Mouse (Mus musculus): ENCODE results near the gene Prcd. TPM values are rescaled to one million over a fixed set of nuclear protein-coding genes. Genes with fewer than 3 reads are reported as not detected.
"Not testable (repeated sequence)": the region's sequence is repeated elsewhere in the genome, so short reads cannot be mapped to it uniquely, and the experiment has no call there.

Prcd gene
- polyA plus RNA-seq, 1 experiment from 2014 or later = 0.77 TPM

DNA sequence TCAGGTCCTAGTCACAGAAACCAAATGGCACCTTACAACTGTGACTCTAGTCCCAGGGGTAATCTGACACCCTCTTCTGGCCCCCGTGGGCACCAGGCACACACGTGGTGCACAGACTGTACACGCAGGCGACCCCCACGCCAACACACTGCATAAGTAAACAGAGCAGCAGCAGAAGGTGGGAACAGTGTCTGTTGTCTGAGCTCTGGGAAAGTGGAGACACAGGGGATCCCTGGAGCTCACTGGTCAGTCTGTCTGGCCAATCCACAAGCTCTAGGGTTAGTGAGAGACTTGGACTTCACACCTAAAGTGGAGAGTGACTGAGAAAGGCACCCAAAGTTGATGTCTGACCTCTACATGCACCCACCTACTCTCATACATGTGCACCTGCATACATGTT, 16.0 kb downstream of the Prcd start:
- peaks cover 59% of the 10 kb centered on the region for H3K4me1 ChIP-seq
- H3K36me3 ChIP-seq = peaks cover 19% of the 10 kb centered on the region
- H3K27me3 ChIP-seq (ENCODE audit: low read depth, poor library complexity, severe bottlenecking) = peaks cover 8% of the 10 kb centered on the region; the same call in 1 of the 2 replicates
- no peaks in the 10 kb centered on the region for H3K9me3 ChIP-seq (replicated peaks)
- no peak for DNase-seq (ENCODE audit: low spot score)
- WGBS = 52% methylated on average over 5 of the region's 5 CpGs
- H3K27ac ChIP-seq (replicated peaks) = no peak overlapping the region
- no peak overlapping the region for H3K4me3 ChIP-seq

DNA sequence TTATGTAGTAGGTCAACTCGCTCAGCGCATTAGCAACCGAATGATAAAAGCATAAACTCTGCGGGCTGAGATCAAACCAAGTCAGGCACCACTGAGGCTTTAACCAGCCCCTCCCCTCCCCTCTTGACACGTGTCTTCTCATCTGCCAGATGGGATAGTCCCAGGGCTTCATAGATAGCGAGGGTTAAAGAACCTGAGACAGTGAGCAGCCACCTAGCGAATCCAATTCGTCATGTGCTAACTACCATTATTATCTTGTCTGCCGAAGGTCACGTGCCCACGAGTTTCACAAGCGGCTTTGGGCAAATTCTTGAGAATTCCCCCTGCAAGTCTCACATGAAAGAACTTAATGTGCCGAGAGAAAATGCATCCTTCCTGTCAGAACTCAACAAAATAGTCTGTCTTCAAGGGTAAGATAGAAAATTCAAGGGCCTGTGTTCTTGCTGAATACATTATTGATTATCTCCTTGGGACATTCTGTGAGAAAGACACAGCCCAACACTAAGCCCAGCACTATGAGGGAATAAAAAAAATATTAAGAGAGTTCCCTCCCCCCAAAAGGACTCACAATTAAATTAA, 16.5 kb downstream of the Prcd start:
- Histone ChIP-seq H3K4me1 (peaks cover 55% of the 10 kb centered on the region), H3K27ac (replicated peaks) (no peak overlapping the region), H3K9me3 (replicated peaks) (no peaks in the 10 kb centered on the region), H3K36me3 (peaks cover 24% of the 10 kb centered on the region), H3K27me3 (ENCODE audit: low read depth, poor library complexity, severe bottlenecking) (peaks cover 8% of the 10 kb centered on the region; the same call in 1 of the 2 replicates), H3K4me3 (no peak overlapping the region)
- no peak for DNase-seq (ENCODE audit: low spot score)
- 74% methylated on average over 13 of the region's 13 CpGs for WGBS

DNA sequence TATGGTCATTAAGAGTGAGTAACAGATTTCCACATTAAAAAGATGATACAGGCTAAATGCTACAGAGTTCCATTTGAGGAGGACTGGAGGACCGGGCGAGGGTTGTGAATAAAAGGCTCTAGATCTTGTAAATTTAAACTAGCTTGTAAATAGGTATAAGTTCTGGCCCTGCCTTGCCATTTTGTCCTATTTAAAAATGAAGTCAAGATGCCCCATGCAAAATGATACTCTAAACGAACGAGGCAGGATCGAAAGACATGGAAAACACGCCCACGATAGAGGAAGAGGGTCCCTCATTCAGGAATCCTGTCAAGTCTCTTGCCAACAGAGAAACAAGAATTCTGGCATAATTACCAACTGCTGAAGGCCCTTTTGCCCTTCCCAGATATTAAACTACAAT, 17.1 kb downstream of the Prcd start:
- DNase-seq (ENCODE audit: low spot score) = no peak
- H3K36me3 ChIP-seq = peaks cover 29% of the 10 kb centered on the region
- H3K4me3 ChIP-seq = 0 out of 2 replicates have a peak overlapping the region, but pooled peaks have one; percentile 79
- WGBS = 87% methylated on average over 7 of the region's 7 CpGs
- H3K27me3 ChIP-seq (ENCODE audit: low read depth, poor library complexity, severe bottlenecking) = peaks cover 8% of the 10 kb centered on the region; the same call in 1 of the 2 replicates
- peaks cover 50% of the 10 kb centered on the region for H3K4me1 ChIP-seq
- no peaks in the 10 kb centered on the region for H3K9me3 ChIP-seq (replicated peaks)
- no peak overlapping the region for H3K27ac ChIP-seq (replicated peaks)

DNA sequence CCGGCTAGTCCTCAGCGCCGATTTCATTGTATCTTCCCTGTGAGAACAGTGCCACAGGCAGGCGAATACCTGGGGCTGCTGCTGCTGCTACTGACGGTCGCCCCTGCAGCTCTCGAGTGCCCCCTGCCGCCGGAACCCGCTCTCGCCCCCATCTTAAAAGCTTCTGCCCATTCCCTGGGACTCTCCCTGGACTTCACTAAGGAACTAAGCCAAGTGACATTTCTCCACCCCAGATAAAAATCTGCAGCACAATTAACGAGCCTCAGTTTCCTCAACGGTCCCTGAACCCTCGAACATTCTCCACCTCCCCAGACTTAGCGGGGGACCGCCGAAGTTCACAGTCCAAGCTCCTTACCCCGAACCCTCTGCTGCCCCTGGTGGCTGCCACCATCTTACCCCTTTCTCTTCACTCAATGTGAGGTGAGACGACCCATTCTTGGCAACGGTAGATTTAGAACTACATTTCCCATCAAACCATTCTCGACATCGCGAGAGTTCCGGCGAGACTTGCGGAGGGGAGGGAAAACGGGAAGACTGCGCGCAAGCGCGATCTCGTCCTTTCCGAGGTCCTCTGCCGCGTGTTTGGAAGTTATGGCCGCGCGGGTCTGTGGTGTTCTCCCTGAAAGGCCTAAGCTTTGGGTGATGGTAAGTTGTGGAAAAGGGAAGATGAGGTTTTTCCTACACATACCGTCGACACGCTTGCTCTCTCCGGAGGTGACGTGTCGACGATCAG, 17.9 kb downstream of the Prcd start:
- 2% methylated on average over 45 of the region's 45 CpGs for WGBS
- Histone ChIP-seq H3K36me3 (peaks cover 38% of the 10 kb centered on the region), H3K27me3 (ENCODE audit: low read depth, poor library complexity, severe bottlenecking) (peaks cover 8% of the 10 kb centered on the region; the same call in 1 of the 2 replicates), H3K27ac (replicated peaks) (peak overlapping the region; percentile 95), H3K4me1 (peaks cover 47% of the 10 kb centered on the region), H3K4me3 (peak overlapping the region; percentile 79), H3K9me3 (replicated peaks) (no peaks in the 10 kb centered on the region)
- DNase-seq (ENCODE audit: low spot score) = peak; percentile 96

DNA sequence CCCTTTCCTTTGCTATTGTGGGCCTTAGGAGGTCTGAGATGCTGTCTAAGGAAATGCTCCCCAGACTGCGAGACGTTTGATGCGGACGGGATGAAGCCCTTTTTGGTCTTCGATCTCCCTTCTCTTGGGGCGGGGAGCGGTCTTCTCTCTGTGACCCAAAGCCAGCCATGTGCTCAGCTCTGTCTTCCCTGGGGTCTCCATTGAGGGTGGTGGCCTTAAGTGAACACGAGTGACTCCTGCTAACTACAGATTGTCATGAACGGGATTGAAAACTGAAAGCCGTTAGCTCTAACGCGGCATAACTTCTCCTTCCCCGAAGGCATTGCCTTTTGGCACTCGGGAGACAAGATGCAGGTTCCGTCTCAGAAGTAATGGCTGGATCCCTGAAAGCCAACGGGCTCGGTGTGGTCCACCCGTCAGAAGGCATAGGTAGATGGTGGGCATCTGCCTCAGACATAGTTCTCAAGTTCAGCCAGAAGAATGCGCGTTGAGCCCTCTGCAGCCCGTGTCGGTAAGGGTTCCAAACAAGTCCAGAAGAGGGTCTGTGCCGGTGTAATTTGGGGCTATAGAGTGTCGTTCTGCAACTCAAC, 18.6 kb downstream of the Prcd start:
- Histone ChIP-seq H3K36me3 (peaks cover 45% of the 10 kb centered on the region), H3K4me3 (peak overlapping the region; percentile 79), H3K9me3 (replicated peaks) (no peaks in the 10 kb centered on the region), H3K27ac (replicated peaks) (peak overlapping the region; percentile 95), H3K27me3 (ENCODE audit: low read depth, poor library complexity, severe bottlenecking) (peaks cover 8% of the 10 kb centered on the region; the same call in 1 of the 2 replicates), H3K4me1 (peaks cover 47% of the 10 kb centered on the region)
- under 1% methylated on average over 24 of the region's 24 CpGs for WGBS
- no peak for DNase-seq (ENCODE audit: low spot score)

DNA sequence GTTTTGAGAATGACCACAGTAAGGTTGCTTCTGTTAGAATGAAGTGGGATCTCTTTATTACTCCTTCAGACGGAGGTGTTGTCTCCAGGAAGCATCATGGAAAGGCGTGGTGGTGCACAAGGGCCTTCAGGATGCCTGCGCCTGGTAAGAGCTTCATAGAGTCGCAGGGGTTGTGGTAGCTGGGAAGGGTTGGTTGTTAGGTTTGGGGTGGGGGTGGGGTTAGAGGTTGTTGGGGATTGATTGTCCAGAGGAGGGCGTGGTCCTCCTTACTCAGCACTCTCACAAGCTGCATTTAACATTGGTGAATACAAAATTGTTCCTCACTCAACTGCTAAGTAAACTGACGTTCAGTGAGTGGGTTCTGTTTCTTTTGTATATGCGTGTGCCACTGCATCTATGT, 19.3 kb downstream of the Prcd start:
- Histone ChIP-seq H3K27ac (replicated peaks) (peak overlapping the region; percentile 95), H3K36me3 (peaks cover 52% of the 10 kb centered on the region)

DNA sequence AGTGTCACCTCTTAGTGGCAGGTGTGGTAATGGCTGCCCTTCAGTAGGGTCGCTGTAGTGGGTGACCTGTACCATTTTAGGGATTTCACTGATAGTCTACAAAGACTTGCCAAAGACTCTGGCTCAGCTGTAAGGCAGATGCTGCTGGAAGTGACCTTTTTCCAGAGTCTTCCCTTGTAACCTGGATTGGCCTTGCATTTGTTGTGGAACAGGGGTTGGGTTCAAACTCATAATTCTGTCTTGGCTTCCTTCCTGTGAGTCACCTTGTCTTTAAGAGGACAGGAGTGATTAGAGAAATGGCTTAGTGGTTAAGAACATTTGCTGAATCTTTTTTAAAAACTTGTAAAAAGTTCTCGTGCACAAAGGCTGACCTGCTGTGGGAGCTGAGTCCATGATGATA, 20.1 kb downstream of the Prcd start:
- H3K4me3 ChIP-seq = peak overlapping the region; percentile 79; the same call in 1 of the 2 replicates
- peaks cover 46% of the 10 kb centered on the region for H3K4me1 ChIP-seq
- WGBS = 84% methylated on average over 2 of the region's 2 CpGs
- H3K27me3 ChIP-seq (ENCODE audit: low read depth, poor library complexity, severe bottlenecking) = peaks cover 8% of the 10 kb centered on the region; the same call in 1 of the 2 replicates
- no peaks in the 10 kb centered on the region for H3K9me3 ChIP-seq (replicated peaks)
- H3K36me3 ChIP-seq = peaks cover 60% of the 10 kb centered on the region
- no peak for DNase-seq (ENCODE audit: low spot score)
- no peak overlapping the region for H3K27ac ChIP-seq (replicated peaks)

More for the DNA sequence above, 19.3 kb downstream of the Prcd start:
- H3K9me3 ChIP-seq (replicated peaks) = no peaks in the 10 kb centered on the region
- peaks cover 8% of the 10 kb centered on the region; the same call in 1 of the 2 replicates for H3K27me3 ChIP-seq (ENCODE audit: low read depth, poor library complexity, severe bottlenecking)
- DNase-seq (ENCODE audit: low spot score) = no peak
- H3K4me3 ChIP-seq = peak overlapping the region; percentile 79
- H3K4me1 ChIP-seq = peaks cover 47% of the 10 kb centered on the region
- WGBS = 24% methylated on average over 7 of the region's 7 CpGs

DNA sequence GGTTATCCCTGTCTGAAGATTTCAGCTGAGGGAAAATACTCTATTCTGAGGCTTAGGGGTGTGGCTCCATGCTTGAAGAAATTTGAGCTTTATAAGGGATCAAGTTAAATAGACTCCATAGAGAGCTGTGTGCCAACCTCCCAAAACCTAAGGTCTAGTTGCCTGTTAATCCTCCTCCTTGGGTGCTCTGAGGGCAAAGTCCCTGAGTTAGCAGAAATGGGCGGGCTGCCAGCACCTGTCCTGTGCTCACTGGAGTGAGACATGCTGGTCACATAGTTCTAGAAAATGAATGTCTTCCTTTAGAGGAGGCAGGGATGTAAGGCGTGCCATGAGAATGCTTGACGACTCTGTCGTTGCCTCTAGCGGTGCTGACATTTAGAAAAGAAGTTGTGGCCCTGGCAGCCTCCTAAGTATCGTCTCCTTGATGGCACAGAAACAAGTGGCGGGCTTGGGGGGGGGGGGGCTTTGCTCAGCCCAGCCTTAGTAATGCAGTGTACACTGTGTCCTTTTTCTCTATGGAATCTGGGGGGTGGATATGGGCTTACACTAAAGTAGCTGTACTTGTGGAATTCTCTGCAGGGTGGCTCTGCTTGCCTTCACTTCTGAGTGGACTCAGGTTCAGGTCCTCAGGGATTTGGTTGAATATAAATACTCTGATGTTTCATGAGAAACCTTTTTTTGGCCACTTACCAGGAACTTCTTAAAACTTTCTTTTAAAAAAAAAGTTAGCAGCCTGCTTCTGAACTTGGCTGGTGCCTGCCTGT, 21.5 kb downstream of the Prcd start:
- H3K36me3 ChIP-seq = peaks cover 73% of the 10 kb centered on the region
- WGBS = 86% methylated on average over 7 of the region's 7 CpGs
- H3K4me1 ChIP-seq = peaks cover 32% of the 10 kb centered on the region
- no peak for DNase-seq (ENCODE audit: low spot score)
- no peaks in the 10 kb centered on the region; the same call in 1 of the 2 replicates for H3K27me3 ChIP-seq (ENCODE audit: low read depth, poor library complexity, severe bottlenecking)
- H3K9me3 ChIP-seq (replicated peaks) = no peaks in the 10 kb centered on the region
- no peak overlapping the region for H3K27ac ChIP-seq (replicated peaks)
- no peak overlapping the region for H3K4me3 ChIP-seq

DNA sequence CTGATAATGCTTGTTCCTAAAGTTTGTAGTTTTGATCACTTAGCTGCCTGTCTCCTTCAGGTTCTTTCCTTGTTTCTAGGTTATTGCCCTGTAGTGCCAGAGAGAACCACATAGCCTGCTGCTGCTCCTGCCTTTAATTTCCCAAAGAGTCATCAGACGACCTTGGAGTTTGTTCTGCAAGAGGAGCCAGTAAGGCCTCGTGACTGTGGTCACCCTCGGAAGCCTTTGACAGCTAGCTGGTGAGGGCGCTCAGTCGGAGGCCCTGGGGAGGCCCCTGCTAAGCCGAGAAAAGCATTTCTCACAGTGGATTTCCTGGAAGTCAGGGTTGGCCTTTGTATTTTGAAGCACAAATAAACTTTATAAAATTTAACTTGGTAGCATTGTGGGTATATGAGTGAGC, 22.1 kb downstream of the Prcd start:
- peaks cover 79% of the 10 kb centered on the region for H3K36me3 ChIP-seq

DNA sequence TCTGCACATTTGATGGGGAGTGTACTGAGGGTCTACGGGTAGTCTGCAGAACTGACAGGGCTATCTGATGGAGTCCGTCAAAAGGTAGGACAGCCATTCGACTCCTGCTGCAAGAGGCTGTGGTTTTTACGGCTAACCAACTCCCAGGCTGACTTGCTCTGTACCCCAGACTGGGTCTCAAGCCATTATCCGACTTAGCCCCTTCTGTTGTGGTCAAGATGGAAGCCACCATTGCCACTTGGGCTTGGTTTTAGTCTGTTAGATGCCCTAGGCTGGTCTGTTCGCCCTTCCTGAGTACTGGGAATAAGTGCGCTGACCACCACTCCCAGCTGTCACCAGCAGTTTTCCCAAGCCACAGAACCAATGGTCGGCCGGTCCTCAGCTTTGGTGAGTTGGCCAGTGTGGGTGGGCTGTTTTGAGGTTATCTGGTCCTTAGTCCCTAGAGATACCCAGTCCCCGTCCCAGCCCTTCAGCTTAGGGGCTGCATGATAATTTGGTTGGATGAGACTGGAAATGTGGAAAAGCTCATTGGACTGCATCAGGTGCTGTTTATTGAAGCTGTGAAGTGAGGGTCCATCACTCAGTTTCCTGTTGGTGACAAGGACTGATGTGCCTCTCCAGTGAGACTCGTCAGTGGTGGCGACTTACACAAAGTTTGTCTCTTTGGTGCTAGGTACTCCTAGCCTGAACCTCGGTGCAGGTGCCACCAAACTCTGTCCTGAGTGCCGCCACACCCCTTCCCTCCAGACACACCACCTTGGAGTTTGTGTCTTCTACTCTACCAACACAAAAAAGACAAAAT, 23.0 kb downstream of the Prcd start:
- Histone ChIP-seq H3K36me3 (peaks cover 88% of the 10 kb centered on the region), H3K27me3 (ENCODE audit: low read depth, poor library complexity, severe bottlenecking) (no peaks in the 10 kb centered on the region), H3K4me1 (peaks cover 26% of the 10 kb centered on the region), H3K4me3 (no peak overlapping the region), H3K27ac (replicated peaks) (no peak overlapping the region), H3K9me3 (replicated peaks) (no peaks in the 10 kb centered on the region)
- WGBS = 92% methylated on average over 14 of the region's 14 CpGs
- no peak for DNase-seq (ENCODE audit: low spot score)

More for the DNA sequence above, 22.1 kb downstream of the Prcd start:
- peaks cover 35% of the 10 kb centered on the region for H3K4me1 ChIP-seq
- not testable (repeated sequence) for DNase-seq (ENCODE audit: low spot score); H3K27ac ChIP-seq (replicated peaks); H3K27me3 ChIP-seq (ENCODE audit: low read depth, poor library complexity, severe bottlenecking); H3K9me3 ChIP-seq (replicated peaks); H3K4me3 ChIP-seq
- WGBS = 91% methylated on average over 6 of the region's 6 CpGs

DNA sequence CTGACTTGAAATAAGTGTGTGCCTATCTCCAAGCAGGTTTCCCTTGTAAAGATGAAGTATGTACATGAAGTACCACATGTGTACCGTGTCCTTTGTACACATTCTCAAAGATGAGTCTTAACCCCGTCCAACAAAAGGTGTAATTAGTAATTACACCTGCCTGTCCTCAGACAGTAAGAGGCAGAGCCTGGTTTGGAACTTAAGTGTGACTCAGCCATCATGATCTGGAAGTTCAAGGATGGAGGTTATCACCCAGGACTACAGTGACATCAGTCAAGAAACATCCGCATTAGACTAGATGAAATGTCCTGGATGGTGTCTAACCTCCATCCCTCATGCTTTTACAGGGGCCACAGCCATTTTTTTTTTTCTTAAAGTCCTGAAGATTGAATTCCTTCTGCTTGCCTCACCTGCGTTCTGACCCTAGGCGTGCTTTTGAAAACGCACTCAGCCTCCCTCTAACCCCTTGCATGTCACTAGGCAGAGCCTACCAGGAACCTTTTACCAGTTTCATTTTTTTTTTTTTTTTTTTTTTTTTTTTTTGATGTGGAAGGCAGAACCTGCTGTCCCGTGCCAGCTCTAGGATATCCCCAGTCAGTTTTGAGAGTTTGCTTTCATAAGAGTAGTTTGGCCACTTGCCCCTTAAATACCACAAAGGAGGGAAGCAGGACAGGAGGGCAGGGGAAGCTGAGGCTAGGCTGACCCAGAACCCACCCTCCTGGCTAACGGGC, 24.5 kb downstream of the Prcd start:
- DNase-seq (ENCODE audit: low spot score) = no peak
- Histone ChIP-seq H3K27ac (replicated peaks) (no peak overlapping the region), H3K9me3 (replicated peaks) (no peaks in the 10 kb centered on the region), H3K4me3 (no peak overlapping the region), H3K27me3 (ENCODE audit: low read depth, poor library complexity, severe bottlenecking) (no peaks in the 10 kb centered on the region), H3K4me1 (peaks cover 16% of the 10 kb centered on the region), H3K36me3 (peaks cover 99% of the 10 kb centered on the region)
- 91% methylated on average over 8 of the region's 8 CpGs for WGBS

Measured in midbrain, embryonic 10.5 days (tissue).